Mouse (Mus musculus) MEL (cell line): Measurements from ENCODE around the gene Cd209a. TPM values are rescaled to one million over a fixed set of nuclear protein-coding genes. Genes with fewer than 3 reads are reported as not detected.
A peak's percentile ranks its signal among the peaks of the same experiment; 100 is the strongest.

Experiments
- DNase-seq: peaks from one replicate; pipeline ENCODE4 v3.0.0; 2011; ENCODE audit warnings: low read depth, low spot score
- H3K27ac ChIP-seq: 2 replicates; pipeline ENCODE4 v1.5.1; 2012; ENCODE audit warnings: low read depth, mild to moderate bottlenecking, control low read depth, low read length, moderate library complexity; ENCODE audit not compliant: control insufficient read depth
- H3K27me3 ChIP-seq, 2 experiments: fragments of 150-350 bp in 1 of 2; sonication (generic) in 1 of 2; 2 replicates each; pipeline ENCODE4 v1.6.1; 2012; ENCODE audit warnings: low read length in 2 of 2, mild to moderate bottlenecking in 2 of 2, improper control_type of control experiment in 1 of 2, moderate library complexity in 1 of 2; ENCODE audit not compliant: insufficient read depth in 2 of 2, control insufficient read depth in 1 of 2
- H3K36me3 ChIP-seq, 2 experiments: 2 replicates each; pipeline ENCODE4 v1.6.1; 2012 to 2014; ENCODE audit warnings: low read length in 2 of 2, improper control_type of control experiment in 1 of 2, inconsistent platforms in 1 of 2, mild to moderate bottlenecking in 1 of 2; ENCODE audit not compliant: insufficient read depth in 2 of 2, control insufficient read depth in 1 of 2
- H3K4me1 ChIP-seq, 2 experiments: fragments of 150-350 bp in 1 of 2; sonication (generic) in 1 of 2; 2 replicates each; pipeline ENCODE4 v1.6.1; 2012; ENCODE audit warnings: low read length in 2 of 2, improper control_type of control experiment in 1 of 2, mild to moderate bottlenecking in 1 of 2; ENCODE audit not compliant: insufficient read depth in 2 of 2, control insufficient read depth in 1 of 2
- H3K4me3 ChIP-seq, 2 experiments: fragments of 150-350 bp in 1 of 2; sonication (generic) in 1 of 2; 2 replicates each; pipeline ENCODE4 v1.5.1; 2012; ENCODE audit warnings: low read depth in 2 of 2, low read length in 2 of 2, mild to moderate bottlenecking in 2 of 2, moderate library complexity in 2 of 2, control low read depth in 1 of 2, improper control_type of control experiment in 1 of 2; ENCODE audit not compliant: control insufficient read depth in 1 of 2, insufficient read depth in 1 of 2
- H3K79me2 ChIP-seq: 2 replicates; pipeline ENCODE4 v1.6.1; 2012; ENCODE audit warnings: mild to moderate bottlenecking, low read length, moderate library complexity; ENCODE audit not compliant: control insufficient read depth, poor library complexity, insufficient read depth
- H3K9ac ChIP-seq: 2 replicates; pipeline ENCODE4 v1.6.1; 2012; ENCODE audit warnings: low read depth, mild to moderate bottlenecking, control low read depth, low read length, moderate library complexity; ENCODE audit not compliant: control insufficient read depth, poor library complexity, severe bottlenecking
- H3K9me3 ChIP-seq: fragments of 150-350 bp; sonication (generic); replicated peaks from 2 replicates; pipeline ENCODE4 v1.6.1; 2012; ENCODE audit warnings: mild to moderate bottlenecking, low read length, improper control_type of control experiment, moderate library complexity; ENCODE audit not compliant: insufficient read depth
- CHD2 ChIP-seq: IDR thresholded peaks from 2 replicates; pipeline ENCODE4 v1.6.1; 2011; ENCODE audit warnings: low read length, improper control_type of control experiment
- CTCF ChIP-seq, 3 experiments: IDR thresholded peaks in 2 of 3; conservative IDR thresholded peaks in 1 of 3; 2 replicates each; pipeline ENCODE4 v1.5.1; 2011 to 2012; ENCODE audit warnings: low read length in 3 of 3, low read depth in 2 of 3, mild to moderate bottlenecking in 2 of 3, improper control_type of control experiment in 1 of 3, inconsistent platforms in 1 of 3, mixed read lengths in 1 of 3, moderate library complexity in 1 of 3; ENCODE audit not compliant: control insufficient read depth in 1 of 3, insufficient read depth in 1 of 3, poor library complexity in 1 of 3, severe bottlenecking in 1 of 3
- E2F4 ChIP-seq: IDR thresholded peaks from 2 replicates; pipeline ENCODE4 v1.6.1; 2011; ENCODE audit warnings: low read depth, low read length, improper control_type of control experiment, borderline replicate concordance
- ELF1 ChIP-seq: IDR thresholded peaks from 2 replicates; pipeline ENCODE4 v1.6.1; 2014; ENCODE audit warnings: low read depth, mild to moderate bottlenecking, inconsistent platforms, low read length, improper control_type of control experiment, moderate library complexity
- EP300 ChIP-seq, 2 experiments: IDR thresholded peaks; 2 replicates each; pipeline ENCODE4 v1.6.1; 2011; ENCODE audit warnings: improper control_type of control experiment in 2 of 2, low read length in 2 of 2, low read depth in 1 of 2, mild to moderate bottlenecking in 1 of 2
- GATA1 ChIP-seq: IDR thresholded peaks from 2 replicates; pipeline ENCODE4 v1.6.1; 2011; ENCODE audit warnings: low read depth, low read length, improper control_type of control experiment
- HCFC1 ChIP-seq: IDR thresholded peaks from 2 replicates; pipeline ENCODE4 v1.6.1; 2012; ENCODE audit warnings: low read depth, mild to moderate bottlenecking, inconsistent platforms, low read length, improper control_type of control experiment, moderate library complexity
- KAT2A ChIP-seq: conservative IDR thresholded peaks from 2 replicates; pipeline ENCODE4 v1.6.1; 2012; ENCODE audit warnings: low read depth, low read length, improper control_type of control experiment, inconsistent platforms
- MAFK ChIP-seq: IDR thresholded peaks from 2 replicates; pipeline ENCODE4 v1.6.1; 2011; ENCODE audit warnings: low read depth, mild to moderate bottlenecking, low read length, improper control_type of control experiment, borderline replicate concordance
- MAX ChIP-seq: IDR thresholded peaks from 2 replicates; pipeline ENCODE4 v1.6.1; 2011; ENCODE audit warnings: low read length, improper control_type of control experiment
- MYB ChIP-seq: IDR thresholded peaks from 2 replicates; pipeline ENCODE4 v1.6.1; 2011; ENCODE audit warnings: mild to moderate bottlenecking, low read depth, low read length, improper control_type of control experiment
- NELFE ChIP-seq: IDR thresholded peaks from 2 replicates; pipeline ENCODE4 v1.6.1; 2011; ENCODE audit warnings: low read depth, low read length, improper control_type of control experiment
- NRF1 ChIP-seq: IDR thresholded peaks from 2 replicates; pipeline ENCODE4 v1.6.1; 2014; ENCODE audit warnings: low read depth, mild to moderate bottlenecking, inconsistent platforms, low read length, improper control_type of control experiment, moderate library complexity; ENCODE audit not compliant: poor library complexity, insufficient read depth, severe bottlenecking
- POLR2A ChIP-seq, 2 experiments: IDR thresholded peaks; 2 replicates each; pipeline ENCODE4 v1.6.1; 2011 to 2012; ENCODE audit warnings: low read length in 2 of 2, mild to moderate bottlenecking in 2 of 2, control low read depth in 1 of 2, improper control_type of control experiment in 1 of 2, low read depth in 1 of 2, moderate library complexity in 1 of 2; ENCODE audit not compliant: control insufficient read depth in 1 of 2, insufficient read depth in 1 of 2, poor library complexity in 1 of 2
- POLR2AphosphoS5 ChIP-seq: IDR thresholded peaks from 2 replicates; pipeline ENCODE4 v1.6.1; 2012; ENCODE audit warnings: low read depth, borderline replicate concordance, mild to moderate bottlenecking, inconsistent platforms, low read length, moderate library complexity, mixed read lengths
- RAD21 ChIP-seq: IDR thresholded peaks from 2 replicates; pipeline ENCODE4 v1.6.1; 2011; ENCODE audit warnings: mild to moderate bottlenecking, low read depth, low read length, improper control_type of control experiment
- TAL1 ChIP-seq: IDR thresholded peaks from 2 replicates; pipeline ENCODE4 v1.6.1; 2012; ENCODE audit warnings: mild to moderate bottlenecking, inconsistent platforms, low read length, moderate library complexity, mixed read lengths
- TBP ChIP-seq: IDR thresholded peaks from 2 replicates; pipeline ENCODE4 v1.8.0; 2011; ENCODE audit warnings: low read depth, low read length, improper control_type of control experiment
- TCF12 ChIP-seq: IDR thresholded peaks from 2 replicates; pipeline ENCODE4 v1.6.1; 2014; ENCODE audit warnings: low read depth, mild to moderate bottlenecking, inconsistent platforms, low read length, improper control_type of control experiment, moderate library complexity
- UBTF ChIP-seq: IDR thresholded peaks from 2 replicates; pipeline ENCODE4 v1.6.1; 2012; ENCODE audit warnings: low read depth, mild to moderate bottlenecking, inconsistent platforms, low read length, improper control_type of control experiment, moderate library complexity, borderline replicate concordance; ENCODE audit not compliant: insufficient read depth
- USF1 ChIP-seq: IDR thresholded peaks from 2 replicates; pipeline ENCODE4 v1.6.1; 2014; ENCODE audit warnings: low read depth, mild to moderate bottlenecking, inconsistent platforms, low read length, improper control_type of control experiment, moderate library complexity
- USF2 ChIP-seq, 2 experiments: IDR thresholded peaks; 2 replicates each; pipeline ENCODE4 v1.6.1; 2011 to 2012; ENCODE audit warnings: improper control_type of control experiment in 2 of 2, low read length in 2 of 2, borderline replicate concordance in 1 of 2, inconsistent platforms in 1 of 2, low read depth in 1 of 2, mild to moderate bottlenecking in 1 of 2; ENCODE audit not compliant: insufficient read depth in 1 of 2
- ZKSCAN1 ChIP-seq: IDR thresholded peaks from 2 replicates; pipeline ENCODE4 v1.6.1; 2012; ENCODE audit warnings: low read depth, mild to moderate bottlenecking, inconsistent platforms, low read length, improper control_type of control experiment, moderate library complexity
- ZMIZ1 ChIP-seq: IDR thresholded peaks from 2 replicates; pipeline ENCODE4 v1.6.1; 2012; ENCODE audit warnings: low read depth, mild to moderate bottlenecking, inconsistent platforms, low read length, improper control_type of control experiment, moderate library complexity
- ZNF384 ChIP-seq: IDR thresholded peaks from 2 replicates; pipeline ENCODE4 v1.6.1; 2012; ENCODE audit warnings: low read depth, mild to moderate bottlenecking, inconsistent platforms, low read length, improper control_type of control experiment
- polyA plus RNA-seq, 2 experiments: library from polyadenylated mRNA; stranded (reverse) in 1 of 2; unstranded in 1 of 2; fragments of >175 nt in 1 of 2; fragments of >200 nt in 1 of 2; gene quantifications; 2 replicates each; pipeline versions ENCODE4 v1.2.1 to v1.2.4; 2012; ENCODE audit warnings: low replicate concordance in 2 of 2, low read depth in 1 of 2; ENCODE audit not compliant: insufficient read length in 2 of 2, insufficient read depth in 1 of 2, missing spikeins in 1 of 2
- total RNA-seq: library from RNA; depleted of rRNA; stranded (reverse); fragments of 300-350 nt; gene quantifications from 2 replicates; pipeline ENCODE4 v1.2.3, GENCODE M21; 2012

Cd209a gene
- total and polyA plus RNA-seq, 3 experiments, result not detected

DNA sequence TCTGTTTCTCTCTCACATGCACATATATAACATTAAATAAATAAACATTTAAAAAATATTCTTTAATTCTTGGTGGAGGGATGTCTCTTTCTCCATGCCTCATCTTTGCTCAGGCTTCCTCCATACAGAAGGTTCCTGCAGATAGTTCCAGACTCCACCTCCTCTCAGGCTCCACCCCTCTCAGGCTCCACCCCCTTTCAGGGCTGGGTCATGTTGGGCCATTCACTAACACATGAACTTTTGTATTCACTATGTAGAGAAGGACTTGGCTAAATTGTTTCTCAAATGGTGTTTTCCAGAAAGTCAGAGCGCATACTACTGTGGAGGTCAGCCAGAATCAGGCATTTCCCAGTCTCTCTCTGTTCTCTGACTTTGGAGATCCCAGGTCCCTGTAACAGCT lies 47.3 kb downstream of the Cd209a start:
- Histone ChIP-seq H3K79me2 (no peaks in the 10 kb centered on the region), H3K36me3 (peaks cover 0 to 2% of the 10 kb centered on the region in 2 experiments; a peak in 2 of 4 replicates), H3K9me3 (no peaks in the 10 kb centered on the region), H3K9ac (no peak overlapping the region), H3K27me3 (0 out of 4 replicates have a peak, but pooled peaks cover 0 to 1% of the 10 kb centered on the region in 2 experiments), H3K4me1 (peaks cover 0 to 7% of the 10 kb centered on the region in 2 experiments; a peak in 3 of 4 replicates), H3K4me3 (no peak overlapping the region), H3K27ac (no peak overlapping the region)
- TF ChIP-seq EP300 (IDR thresholded peaks at IDR 0.05; ENCODE audit: low read depth in 1 of 2, low read length in 2 of 2), result no peak
- TF ChIP-seq KAT2A, result no peak
- TF ChIP-seq E2F4, result no peak
- TF ChIP-seq ZKSCAN1, result no peak
- TF ChIP-seq POLR2A (IDR thresholded peaks at IDR 0.05; ENCODE audit: control insufficient read depth in 1 of 2, insufficient read depth in 1 of 2, low read depth in 1 of 2, low read length in 2 of 2, poor library complexity in 1 of 2), result no peak
- TF ChIP-seq POLR2AphosphoS5, result no peak
- TF ChIP-seq CTCF (IDR thresholded peaks at IDR 0.05 in 2 of 3, conservative IDR thresholded peaks at IDR 0.05 in 1 of 3; ENCODE audit: control insufficient read depth in 1 of 3, insufficient read depth in 1 of 3, low read depth in 2 of 3, low read length in 3 of 3, poor library complexity in 1 of 3, severe bottlenecking in 1 of 3), result no peak
- no peak for TF ChIP-seq RAD21
- no peak for TF ChIP-seq ZMIZ1
- TF ChIP-seq ELF1, result no peak
- TF ChIP-seq USF1, result no peak
- no peak for TF ChIP-seq MYB
- no peak for TF ChIP-seq MAFK
- TF ChIP-seq HCFC1, result no peak
- no peak for TF ChIP-seq TBP
- TF ChIP-seq TCF12, result no peak
- no peak for TF ChIP-seq UBTF
- no peak for TF ChIP-seq GATA1
- no peak for TF ChIP-seq USF2 (IDR thresholded peaks at IDR 0.05; ENCODE audit: borderline replicate concordance in 1 of 2, insufficient read depth in 1 of 2, low read depth in 1 of 2, low read length in 2 of 2)
- no peak for TF ChIP-seq TAL1
- DNase-seq, result peak; percentile 52

DNA sequence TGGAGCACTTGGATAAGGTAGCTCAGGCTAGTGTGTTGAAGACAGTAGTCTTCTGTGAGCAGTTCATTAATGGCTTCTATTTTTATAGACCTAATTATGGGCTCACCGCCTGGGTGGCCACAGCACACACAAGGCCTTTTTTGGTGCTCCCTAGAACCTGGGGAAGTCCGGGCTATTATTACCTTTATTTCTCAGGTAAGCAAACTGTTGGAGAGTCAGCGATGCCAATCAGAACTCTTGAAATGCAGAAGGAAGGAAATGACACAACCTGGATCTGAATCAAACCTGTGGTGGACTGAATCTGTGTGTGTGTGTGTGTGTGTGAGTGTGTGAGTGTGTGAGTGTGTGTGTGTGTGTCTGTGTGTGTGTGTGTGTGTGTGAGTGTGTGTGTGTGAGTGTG lies 54.7 kb downstream of the Cd209a start, which contains the start of gene Fcer2a:
Gene Fcer2a, minus strand, starts transcription at position 55 of the 400 bp plus-strand sequence.
- Histone ChIP-seq H3K36me3 (no peaks in the 10 kb centered on the region), H3K9ac (no peak within 1 kb of the TSS), H3K9me3 (no peaks in the 10 kb centered on the region), H3K4me1 (no peaks in the 10 kb centered on the region), H3K79me2 (no peaks in the 10 kb centered on the region), H3K27me3 (0 out of 4 replicates have a peak, but pooled peaks cover 0 to 1% of the 10 kb centered on the region in 2 experiments), H3K27ac (no peak within 1 kb of the TSS), H3K4me3 (no peak within 1 kb of the TSS)
- no peak for DNase-seq
- no peak for TF ChIP-seq NRF1
- no peak for TF ChIP-seq CHD2
- TF ChIP-seq MAX, result no peak
- no peak for TF ChIP-seq ZNF384
- no peak for TF ChIP-seq E2F4
- TF ChIP-seq NELFE, result no peak
- no peak for TF ChIP-seq TBP
- TF ChIP-seq MAFK, result no peak
- TF ChIP-seq POLR2AphosphoS5, result no peak
- TF ChIP-seq, all 39 proteins: peak for 0
